Mouse (Mus musculus) midbrain, embryonic 14.5 days (tissue): ENCODE measurements around the gene Hnrnpa3. TPM values are rescaled to one million over a fixed set of nuclear protein-coding genes. Genes with fewer than 3 reads are reported as not detected.

Source experiments
- ATAC-seq: fragments of 200-750 bp; cut with Nextera tagmentation; 2 replicates; pipeline ENCODE4 v1.8.0; 2017; ENCODE audit warnings: moderate number of reproducible peaks, moderate library complexity; ENCODE audit not compliant: low FRiP score, low TSS enrichment
- DNase-seq: peaks from one replicate; pipeline ENCODE4 v3.0.0-alpha.2; 2015
- H3K27ac ChIP-seq: fragments of 300-500 bp; sonication (generic); replicated peaks from 2 replicates; pipeline ENCODE4 v1.5.1; 2014; ENCODE audit warnings: mild to moderate bottlenecking, low read depth, low read length, moderate library complexity
- H3K27me3 ChIP-seq: fragments of 300-500 bp; sonication (generic); 2 replicates; pipeline ENCODE4 v1.6.1; 2014; ENCODE audit warnings: low read length, control low read depth, mixed read lengths; ENCODE audit not compliant: control insufficient read depth, insufficient read depth
- H3K36me3 ChIP-seq: fragments of 300-500 bp; sonication (generic); 2 replicates; pipeline ENCODE4 v1.6.1; 2014; ENCODE audit warnings: low read length, control low read depth; ENCODE audit not compliant: control insufficient read depth, insufficient read depth
- H3K4me1 ChIP-seq: fragments of 300-500 bp; sonication (generic); 2 replicates; pipeline ENCODE4 v1.6.1; 2014; ENCODE audit warnings: mild to moderate bottlenecking, antibody characterized with exemption, low read length, control low read depth; ENCODE audit not compliant: control insufficient read depth, insufficient read depth
- H3K4me2 ChIP-seq: fragments of 300-500 bp; sonication (generic); 2 replicates; pipeline ENCODE4 v1.6.1; 2014; ENCODE audit warnings: mild to moderate bottlenecking, low read length, moderate library complexity
- H3K4me3 ChIP-seq: fragments of 300-500 bp; sonication (generic); replicated peaks from 2 replicates; pipeline ENCODE4 v1.5.1; 2014; ENCODE audit warnings: low read depth, low read length
- H3K9ac ChIP-seq: fragments of 300-500 bp; sonication (generic); replicated peaks from 2 replicates; pipeline ENCODE4 v1.6.1; 2014; ENCODE audit warnings: mild to moderate bottlenecking, low read length, moderate library complexity
- H3K9me3 ChIP-seq: fragments of 300-500 bp; sonication (generic); 2 replicates; pipeline ENCODE4 v1.6.1; 2016; ENCODE audit warnings: low read length, control low read depth, mixed read lengths; ENCODE audit not compliant: control insufficient read depth
- WGBS: fragments of 180-500 bp; shearing (Covaris S2); extraction: QIAGEN DNeasy Blood & Tissue Kit; methylation state at CpG from one replicate; pipeline ENCODE4 v1.1.7; 2014; 5-methylcytosine and 5-hydroxymethylcytosine counted together
- polyA plus RNA-seq: library from polyadenylated mRNA; unstranded; fragments of >200 nt; fragmentation: Nextera tagmentation; extraction: Ambion mirVana; gene quantifications from 2 replicates; pipeline ENCODE4 v1.2.1, GENCODE M21; 2014

The Hnrnpa3 gene
- polyA plus RNA-seq, 1 experiment from 2014 or later = 176 TPM

DNA sequence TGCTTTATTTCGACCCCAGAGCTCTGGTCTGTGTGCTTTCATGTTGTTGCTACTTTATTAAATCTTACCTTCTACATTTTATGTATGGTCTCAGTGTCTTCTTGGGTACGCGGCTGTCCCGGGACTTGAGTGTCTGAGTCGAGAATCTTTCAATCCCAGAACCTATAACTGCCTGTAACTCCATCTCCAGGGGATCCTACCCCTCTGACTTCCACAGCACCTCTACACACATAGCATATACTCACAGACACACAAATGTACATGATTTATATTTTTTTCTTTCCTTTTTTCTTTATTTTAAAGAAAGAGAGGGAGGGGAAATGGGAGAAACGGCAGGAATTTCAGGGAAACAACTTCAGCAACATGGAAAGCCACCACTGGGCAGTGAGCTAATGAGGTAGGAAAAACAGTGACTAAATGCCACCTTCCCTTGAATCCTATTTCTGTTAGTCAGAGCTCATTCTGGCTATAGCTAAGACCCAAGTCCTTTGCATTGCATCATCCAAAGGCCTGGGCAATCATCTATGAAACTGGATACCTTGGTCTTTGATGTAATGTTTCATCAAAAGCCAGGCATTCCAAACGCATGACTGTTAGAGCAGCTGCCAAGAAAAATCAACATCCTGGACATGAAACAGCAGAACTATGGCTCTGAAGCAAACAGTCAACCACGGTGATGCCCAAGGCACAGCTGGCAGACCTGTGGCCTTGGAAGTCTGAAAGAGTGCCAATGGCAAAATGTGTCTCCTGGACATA lies 16.1 kb upstream of the Hnrnpa3 start:
- ATAC-seq (no peak), DNase-seq (no peak)
- no peak overlapping the region for H3K4me3 ChIP-seq
- 85% methylated on average over 8 of the region's 8 CpGs for WGBS
- H3K27me3 ChIP-seq = no peaks in the 10 kb centered on the region
- no peak overlapping the region for H3K27ac ChIP-seq
- H3K9ac ChIP-seq = no peak overlapping the region
- H3K4me1 ChIP-seq = no peaks in the 10 kb centered on the region
- no peaks in the 10 kb centered on the region for H3K9me3 ChIP-seq
- H3K36me3 ChIP-seq = no peaks in the 10 kb centered on the region
- H3K4me2 ChIP-seq = no peak overlapping the region

GRCm38 (mm10) chr2:75643950-75644349 lies 15.1 kb upstream of the Hnrnpa3 start:
- Histone ChIP-seq H3K9me3 (no peaks in the 10 kb centered on the region), H3K36me3 (no peaks in the 10 kb centered on the region), H3K4me1 (no peaks in the 10 kb centered on the region), H3K27ac (no peak overlapping the region), H3K27me3 (no peaks in the 10 kb centered on the region), H3K4me3 (no peak overlapping the region), H3K4me2 (no peak overlapping the region), H3K9ac (no peak overlapping the region)
- no peak for DNase-seq
- WGBS = 91% methylated on average over 6 of the region's 6 CpGs
- no peak for ATAC-seq

GRCm38 (mm10) chr2:75645251-75645650 lies 13.8 kb upstream of the Hnrnpa3 start:
- 94% methylated on average over 12 of the region's 12 CpGs for WGBS

GRCm38 (mm10) chr2:75650437-75650836 lies 8.6 kb upstream of the Hnrnpa3 start:
- DNase-seq = no peak
- no peaks in the 10 kb centered on the region for H3K9me3 ChIP-seq
- no peak overlapping the region for H3K4me3 ChIP-seq
- H3K9ac ChIP-seq = no peak overlapping the region
- no peak overlapping the region for H3K4me2 ChIP-seq
- no peak overlapping the region for H3K27ac ChIP-seq
- no peaks in the 10 kb centered on the region for H3K36me3 ChIP-seq
- H3K27me3 ChIP-seq = no peaks in the 10 kb centered on the region
- 79% methylated on average over 1 of the region's 1 CpGs for whole genome bisulfite sequencing
- no peak for ATAC-seq
- H3K4me1 ChIP-seq = no peaks in the 10 kb centered on the region

More at GRCm38 (mm10) chr2:75645251-75645650, 13.8 kb upstream of the Hnrnpa3 start:
- no peaks in the 10 kb centered on the region for H3K9me3 ChIP-seq
- no peak overlapping the region for H3K4me3 ChIP-seq
- no peak for DNase-seq
- H3K4me2 ChIP-seq = no peak overlapping the region
- no peaks in the 10 kb centered on the region for H3K4me1 ChIP-seq
- ATAC-seq = no peak
- H3K27ac ChIP-seq = no peak overlapping the region
- H3K27me3 ChIP-seq = no peaks in the 10 kb centered on the region
- H3K36me3 ChIP-seq = no peaks in the 10 kb centered on the region
- H3K9ac ChIP-seq = no peak overlapping the region

DNA sequence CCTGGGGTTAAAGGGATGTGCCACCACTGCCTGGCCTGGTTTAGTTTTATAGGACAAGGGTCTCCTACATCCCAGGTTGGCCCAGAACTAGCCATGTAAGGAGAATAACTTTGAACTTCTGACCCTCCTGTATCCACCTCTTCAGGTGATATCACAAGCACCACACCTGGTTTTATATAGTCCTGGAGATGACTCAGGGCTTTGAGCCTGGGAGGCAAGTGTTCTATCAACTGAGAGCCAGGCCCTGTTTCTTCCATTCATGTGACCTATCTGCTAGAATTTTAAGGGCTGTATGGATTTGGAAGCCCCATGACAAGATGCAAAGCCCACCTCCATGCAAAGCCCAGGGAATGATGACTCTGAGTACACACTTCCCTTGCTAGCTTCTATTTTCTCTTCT lies 5.9 kb upstream of the Hnrnpa3 start:
- H3K9ac ChIP-seq = no peak overlapping the region
- H3K27me3 ChIP-seq = no peaks in the 10 kb centered on the region
- DNase-seq (no peak), ATAC-seq (no peak)
- no peak overlapping the region for H3K4me3 ChIP-seq
- H3K4me1 ChIP-seq = peaks cover 9% of the 10 kb centered on the region
- no peak overlapping the region for H3K4me2 ChIP-seq
- H3K9me3 ChIP-seq = no peaks in the 10 kb centered on the region
- H3K27ac ChIP-seq = no peak overlapping the region
- H3K36me3 ChIP-seq = no peaks in the 10 kb centered on the region

DNA sequence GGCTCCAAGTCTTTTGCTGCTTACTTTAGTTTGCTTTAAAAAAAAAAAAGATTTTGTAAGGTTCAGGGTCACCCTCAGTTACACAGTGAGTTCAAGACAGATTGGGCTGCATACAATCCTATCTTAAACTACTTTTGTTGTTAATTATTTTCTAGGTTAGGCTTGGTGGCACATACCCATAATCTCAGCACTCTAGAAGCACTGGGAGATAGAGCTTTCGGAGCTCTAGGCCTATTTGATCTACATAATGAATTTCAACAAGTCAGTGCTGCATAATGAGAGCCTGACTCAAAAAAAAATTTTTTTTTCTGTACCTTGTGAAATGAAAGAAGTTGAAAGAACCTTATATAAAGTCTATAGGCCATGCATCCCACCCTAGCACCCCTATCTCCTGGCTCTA lies 4.4 kb upstream of the Hnrnpa3 start:
- no peak for ATAC-seq
- 69% methylated on average over 1 of the region's 1 CpGs for WGBS

GRCm38 (mm10) chr2:75656924-75657323 lies 2.1 kb upstream of the Hnrnpa3 start:
- Histone ChIP-seq H3K9me3 (no peaks in the 10 kb centered on the region), H3K36me3 (peaks cover under 1% of the 10 kb centered on the region), H3K4me1 (peaks cover 19% of the 10 kb centered on the region), H3K4me2 (no peak overlapping the region), H3K27me3 (no peaks in the 10 kb centered on the region), H3K4me3 (no peak overlapping the region), H3K27ac (0 out of 2 replicates have a peak overlapping the region, but pooled peaks have one; percentile 98), H3K9ac (no peak overlapping the region)
- DNase-seq (no peak), ATAC-seq (no peak)
- 98% methylated on average over 5 of the region's 5 CpGs for WGBS

More for the DNA sequence above, 4.4 kb upstream of the Hnrnpa3 start:
- Histone ChIP-seq H3K4me3 (no peak overlapping the region), H3K36me3 (no peaks in the 10 kb centered on the region), H3K4me2 (no peak overlapping the region), H3K4me1 (peaks cover 9% of the 10 kb centered on the region), H3K9me3 (no peaks in the 10 kb centered on the region), H3K27ac (no peak overlapping the region), H3K9ac (no peak overlapping the region), H3K27me3 (no peaks in the 10 kb centered on the region)
- DNase-seq = no peak

GRCm38 (mm10) chr2:75657907-75658691 lies 962 bp upstream of the Hnrnpa3 start:
- H3K36me3 ChIP-seq = peaks cover 12% of the 10 kb centered on the region
- H3K27me3 ChIP-seq = no peaks in the 10 kb centered on the region
- peaks cover 19% of the 10 kb centered on the region for H3K4me1 ChIP-seq
- H3K4me2 ChIP-seq = peak overlapping the region; percentile 61
- DNase-seq (peak; percentile 62), ATAC-seq (no peak)
- H3K9me3 ChIP-seq = no peaks in the 10 kb centered on the region
- peak overlapping the region; percentile 98 for H3K27ac ChIP-seq
- 2% methylated on average over 18 of the region's 18 CpGs for WGBS
- peak overlapping the region; percentile 89 for H3K9ac ChIP-seq
- H3K4me3 ChIP-seq = peak overlapping the region; percentile 41

DNA sequence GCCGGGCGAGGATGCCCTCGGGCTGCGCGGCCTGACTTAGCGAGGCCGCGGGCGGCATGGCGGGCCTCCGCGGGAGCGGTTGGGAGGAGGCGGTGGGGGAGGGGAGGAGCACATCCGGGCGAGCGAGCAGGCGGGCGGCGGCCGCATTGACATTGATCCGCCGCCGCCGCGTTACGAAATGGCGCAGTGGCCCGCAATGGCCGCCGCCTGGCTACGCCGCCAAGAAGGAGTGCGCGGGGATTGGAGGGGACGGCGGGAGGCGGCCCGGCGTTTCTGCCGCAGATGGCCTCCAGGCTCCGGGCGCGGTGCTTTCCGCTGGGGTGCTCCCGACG lies 534 bp downstream of the Hnrnpa3 start:
- Histone ChIP-seq H3K4me3 (peak overlapping the region; percentile 88), H3K27me3 (no peaks in the 10 kb centered on the region), H3K9me3 (no peaks in the 10 kb centered on the region), H3K27ac (peak overlapping the region; percentile 98), H3K9ac (peak overlapping the region; percentile 96), H3K4me1 (peaks cover 19% of the 10 kb centered on the region), H3K4me2 (peak overlapping the region; percentile 67), H3K36me3 (peaks cover 27% of the 10 kb centered on the region)
- DNase-seq = peak; percentile 95
- WGBS = 0% methylated on average over 47 of the region's 47 CpGs
- peak; percentile 77 for ATAC-seq
